Mouse (Mus musculus) heart, embryonic 14.5 days (tissue): ENCODE measurements around the gene 4921517D22Rik. TPM values are rescaled to one million over a fixed set of nuclear protein-coding genes. Genes with fewer than 3 reads are reported as not detected.
A peak's percentile ranks its signal among the peaks of the same experiment; 100 is the strongest.

ENCODE experiments used
- ATAC-seq: fragments of 200-750 bp; cut with Nextera tagmentation; 2 replicates; pipeline ENCODE4 v1.8.0; 2017; ENCODE audit warnings: low read depth, moderate TSS enrichment; ENCODE audit not compliant: insufficient number of reproducible peaks, insufficient read depth, low FRiP score
- H3K27ac ChIP-seq, 2 experiments: fragments of 200-500 bp in 1 of 2; fragments of 300-500 bp in 1 of 2; sonication (generic) in 1 of 2; replicated peaks in 1 of 2; 2 replicates each; pipeline ENCODE4 v1.5.1; 2012 to 2014; ENCODE audit warnings: low read depth in 2 of 2, low read length in 2 of 2, control low read depth in 1 of 2, mild to moderate bottlenecking in 1 of 2, mixed read lengths in 1 of 2; ENCODE audit not compliant: control insufficient read depth in 1 of 2, insufficient read depth in 1 of 2
- H3K27me3 ChIP-seq: fragments of 300-500 bp; sonication (generic); 2 replicates; pipeline ENCODE4 v1.6.1; 2014; ENCODE audit warnings: mild to moderate bottlenecking, low read length, control low read depth; ENCODE audit not compliant: control insufficient read depth, insufficient read depth
- H3K36me3 ChIP-seq: fragments of 300-500 bp; sonication (generic); 2 replicates; pipeline ENCODE4 v1.6.1; 2014; ENCODE audit warnings: mild to moderate bottlenecking, control low read depth, low read length, mixed read lengths; ENCODE audit not compliant: control insufficient read depth, insufficient read depth
- H3K4me1 ChIP-seq, 2 experiments: fragments of 200-500 bp in 1 of 2; fragments of 300-500 bp in 1 of 2; sonication (generic) in 1 of 2; 2 replicates each; pipeline ENCODE4 v1.6.1; 2012 to 2014; ENCODE audit warnings: low read length in 2 of 2, control low read depth in 1 of 2, mixed read lengths in 1 of 2; ENCODE audit not compliant: control insufficient read depth in 2 of 2, insufficient read depth in 2 of 2
- H3K4me2 ChIP-seq: fragments of 300-500 bp; sonication (generic); 2 replicates; pipeline ENCODE4 v1.6.1; 2014; ENCODE audit warnings: mild to moderate bottlenecking, low read length
- H3K4me3 ChIP-seq, 2 experiments: fragments of 200-500 bp in 1 of 2; fragments of 300-500 bp in 1 of 2; sonication (generic) in 1 of 2; 2 replicates each; pipeline ENCODE4 v1.5.1; 2012 to 2014; ENCODE audit warnings: low read length in 2 of 2, mild to moderate bottlenecking in 2 of 2, control low read depth in 1 of 2, low read depth in 1 of 2, moderate library complexity in 1 of 2; ENCODE audit not compliant: control insufficient read depth in 1 of 2, insufficient read depth in 1 of 2
- H3K9ac ChIP-seq: fragments of 300-500 bp; sonication (generic); 2 replicates; pipeline ENCODE4 v1.6.1; 2014; ENCODE audit warnings: mild to moderate bottlenecking, low read length
- H3K9me3 ChIP-seq: fragments of 300-500 bp; sonication (generic); 2 replicates; pipeline ENCODE4 v1.6.1; 2016; ENCODE audit warnings: low read length, control low read depth; ENCODE audit not compliant: control insufficient read depth
- WGBS: fragments of 180-500 bp; shearing (Covaris S2); extraction: QIAGEN DNeasy Blood & Tissue Kit; methylation state at CpG from one replicate; pipeline ENCODE4 v1.1.7; 2014; 5-methylcytosine and 5-hydroxymethylcytosine counted together
- polyA plus RNA-seq: library from polyadenylated mRNA; unstranded; fragments of >200 nt; fragmentation: Nextera tagmentation; extraction: Ambion mirVana; gene quantifications from 2 replicates; pipeline ENCODE4 v1.2.1, GENCODE M21; 2014

The 4921517D22Rik gene
- polyA plus RNA-seq, 1 experiment from 2014 or later: not detected

DNA sequence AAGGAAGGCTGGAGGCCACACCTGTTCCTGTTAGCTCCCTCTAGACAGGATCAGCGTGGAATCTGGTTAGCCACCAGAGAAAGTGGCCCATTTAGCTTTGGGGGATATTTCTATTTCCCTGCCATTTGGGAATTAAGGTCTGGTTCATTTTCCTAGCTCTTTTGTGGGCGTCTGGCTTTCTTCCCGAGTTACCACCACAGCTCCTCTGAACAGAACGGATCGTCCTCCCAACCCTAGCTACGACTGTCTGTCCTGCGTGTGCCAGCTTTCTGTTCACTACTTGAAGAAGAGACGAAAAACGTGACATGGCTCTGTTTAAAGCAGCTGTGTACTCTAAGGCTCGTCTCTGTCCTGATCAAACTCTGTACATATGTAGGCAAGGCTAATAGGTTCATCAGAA lies 24.0 kb downstream of the 4921517D22Rik start:
- peaks cover 7 to 16% of the 10 kb centered on the region in 2 experiments; a peak in 3 of 4 replicates for H3K4me1 ChIP-seq
- no peaks in the 10 kb centered on the region for H3K27me3 ChIP-seq
- no peaks in the 10 kb centered on the region for H3K9me3 ChIP-seq
- H3K4me2 ChIP-seq: no peak overlapping the region
- no peaks in the 10 kb centered on the region for H3K36me3 ChIP-seq
- no peak for ATAC-seq
- H3K9ac ChIP-seq: no peak overlapping the region
- no peak overlapping the region for H3K4me3 ChIP-seq
- H3K27ac ChIP-seq: no peak overlapping the region
- WGBS: 90% methylated on average over 10 of the region's 10 CpGs

DNA sequence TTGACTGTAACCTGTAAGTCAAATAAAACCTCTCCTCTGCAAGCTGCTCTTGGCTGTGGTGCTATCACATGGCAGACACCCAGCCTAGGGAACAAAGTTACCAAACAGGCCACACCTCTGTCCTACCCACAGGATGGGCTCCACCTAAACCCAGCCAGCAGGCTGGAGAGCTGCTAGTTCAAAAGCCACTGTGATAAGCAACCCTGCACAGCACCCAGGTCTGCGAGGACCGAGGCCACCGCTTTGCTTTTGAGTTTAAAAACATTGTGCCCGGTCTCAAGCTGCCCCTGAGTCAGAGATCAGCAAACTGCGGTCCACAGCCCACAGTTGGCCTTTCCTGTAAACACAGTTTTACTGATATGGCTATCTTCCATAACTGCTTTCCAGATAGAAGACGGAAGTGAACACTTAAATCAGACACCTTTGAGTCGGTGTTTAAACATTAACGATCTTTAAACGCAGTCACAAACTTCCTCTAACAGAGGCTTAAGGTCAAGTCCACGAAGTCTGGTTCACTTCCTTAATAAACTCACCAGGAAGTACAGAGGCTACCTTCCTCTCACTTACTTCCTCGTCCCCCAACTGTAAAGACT lies 25.3 kb downstream of the 4921517D22Rik start:
- Histone ChIP-seq H3K27me3 (no peaks in the 10 kb centered on the region), H3K36me3 (peaks cover 13% of the 10 kb centered on the region), H3K9me3 (no peaks in the 10 kb centered on the region), H3K9ac (no peak overlapping the region), H3K4me1 (peaks cover 6 to 9% of the 10 kb centered on the region in 2 experiments; a peak in 3 of 4 replicates), H3K27ac (peak overlapping the region; percentile 36 to 53; a peak in 3 of 4 replicates), H3K4me3 (no peak overlapping the region), H3K4me2 (peak overlapping the region; percentile 24; the same call in 1 of the 2 replicates)
- peak; percentile 69; the same call in 1 of the 2 replicates for ATAC-seq
- WGBS: 38% methylated on average over 11 of the region's 11 CpGs

DNA sequence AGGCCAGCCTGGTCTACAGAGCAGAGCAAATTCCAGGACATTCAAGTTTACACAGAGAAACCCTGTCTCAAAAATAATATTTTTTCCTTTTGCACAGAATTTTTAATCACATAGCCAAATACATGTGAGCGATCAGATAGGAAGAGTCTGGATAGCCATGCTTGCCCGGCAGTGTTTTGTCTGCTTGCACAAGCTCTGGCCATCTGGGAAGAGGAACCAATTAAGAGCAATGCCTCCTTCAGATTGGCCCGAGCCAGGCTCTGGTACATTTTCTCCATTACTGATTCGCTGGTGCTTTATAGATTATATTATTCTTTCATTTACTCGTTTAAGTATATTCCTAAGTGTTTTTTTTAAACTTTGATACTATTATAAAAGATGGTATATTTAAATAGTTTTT lies 26.1 kb downstream of the 4921517D22Rik start:
- no peak overlapping the region for H3K4me3 ChIP-seq
- no peaks in the 10 kb centered on the region for H3K9me3 ChIP-seq
- H3K4me2 ChIP-seq: no peak overlapping the region
- peaks cover 6 to 9% of the 10 kb centered on the region in 2 experiments; a peak in 3 of 4 replicates for H3K4me1 ChIP-seq
- ATAC-seq: no peak
- no peak overlapping the region for H3K27ac ChIP-seq
- no peak overlapping the region for H3K9ac ChIP-seq
- H3K27me3 ChIP-seq: no peaks in the 10 kb centered on the region
- 85% methylated on average over 5 of the region's 5 CpGs for WGBS
- H3K36me3 ChIP-seq: peaks cover 20% of the 10 kb centered on the region

DNA sequence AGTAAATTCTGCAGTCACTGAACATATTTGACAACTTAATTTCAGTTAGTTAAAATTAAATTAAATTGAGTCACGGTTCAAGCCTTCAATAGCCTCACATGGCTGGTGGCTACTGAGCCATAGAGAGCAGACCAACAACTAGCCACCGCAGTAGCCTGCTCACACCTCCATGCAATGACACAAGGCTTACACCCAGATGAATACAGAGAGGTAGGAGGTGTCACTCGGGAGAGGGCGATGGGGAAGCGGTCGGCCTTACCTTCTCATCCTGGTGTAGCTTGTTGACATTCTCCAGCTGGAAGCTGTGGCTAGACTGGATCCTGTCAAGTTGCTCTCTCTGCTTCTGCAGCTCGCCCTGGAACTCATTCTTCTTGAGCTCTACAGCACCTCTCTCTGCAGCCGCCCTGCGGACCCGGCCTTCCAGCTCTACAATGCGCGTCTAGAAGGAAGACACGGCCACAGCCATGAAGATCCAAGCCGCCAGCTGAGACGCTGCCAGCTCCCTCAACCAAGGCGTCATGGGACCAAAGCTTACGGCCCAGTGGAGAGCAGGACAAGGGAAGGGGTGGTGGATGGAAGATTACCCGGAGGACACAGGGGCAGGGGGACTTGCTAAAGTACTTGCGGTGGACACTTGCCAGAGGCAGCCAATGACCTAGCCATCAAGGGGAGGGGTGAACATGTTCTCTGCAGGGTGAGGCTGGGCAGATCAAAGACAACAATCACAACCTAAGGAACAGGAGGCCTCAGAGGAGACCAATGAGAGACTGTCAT lies 29.8 kb downstream of the 4921517D22Rik start:
- Histone ChIP-seq H3K27me3 (no peaks in the 10 kb centered on the region), H3K4me2 (no peak overlapping the region), H3K27ac (no peak overlapping the region), H3K4me1 (peaks cover 6 to 9% of the 10 kb centered on the region in 2 experiments; a peak in 3 of 4 replicates), H3K36me3 (peaks cover 30% of the 10 kb centered on the region), H3K4me3 (no peak overlapping the region), H3K9me3 (no peaks in the 10 kb centered on the region), H3K9ac (no peak overlapping the region)
- no peak for ATAC-seq
- 89% methylated on average over 19 of the region's 19 CpGs for WGBS

DNA sequence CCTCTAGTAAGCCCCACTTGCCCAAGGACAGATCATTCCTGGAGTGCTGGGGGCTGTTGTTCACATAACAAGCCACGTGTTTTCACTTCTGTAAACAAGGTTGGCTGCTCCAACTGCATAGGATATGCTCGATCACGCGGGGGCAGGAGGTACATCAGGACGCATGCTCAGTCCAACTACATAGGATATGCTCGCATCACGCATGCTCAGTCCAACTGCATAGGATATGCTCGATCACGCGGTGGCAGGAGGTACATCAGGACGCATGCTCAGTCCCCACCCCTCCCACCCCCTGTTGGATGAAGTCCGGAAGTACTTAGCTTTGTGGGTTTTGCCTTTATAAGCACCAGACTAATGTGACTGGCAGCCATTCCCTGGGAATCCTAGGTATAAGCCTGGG lies 31.9 kb downstream of the 4921517D22Rik start:
- WGBS: 97% methylated on average over 12 of the region's 12 CpGs
- Histone ChIP-seq H3K36me3 (peaks cover 30% of the 10 kb centered on the region), H3K27me3 (no peaks in the 10 kb centered on the region), H3K9me3 (no peaks in the 10 kb centered on the region), H3K27ac (no peak overlapping the region), H3K4me1 (peaks cover 0 to 2% of the 10 kb centered on the region in 2 experiments; a peak in 1 of 4 replicates), H3K4me3 (no peak overlapping the region), H3K4me2 (no peak overlapping the region), H3K9ac (no peak overlapping the region)
- ATAC-seq: no peak

DNA sequence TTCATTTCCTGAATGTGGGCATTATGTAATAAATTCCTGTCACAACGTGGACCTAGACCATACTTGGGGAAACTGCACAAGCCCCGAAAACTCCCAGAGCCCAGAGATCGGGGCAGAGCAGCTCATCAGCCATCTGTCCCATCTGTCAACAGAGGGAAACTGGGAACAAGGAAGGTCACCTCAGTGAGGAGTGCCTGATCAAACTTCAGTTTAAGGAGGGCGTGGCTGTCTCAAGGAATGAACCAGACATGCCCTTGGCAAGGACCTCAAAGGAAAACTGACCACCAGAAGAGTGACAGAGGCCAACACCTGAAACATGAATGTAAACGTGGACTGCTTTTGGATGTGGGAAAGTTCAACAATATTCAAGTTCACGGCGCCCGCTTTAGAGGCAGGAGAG lies 32.5 kb downstream of the 4921517D22Rik start:
- no peaks in the 10 kb centered on the region for H3K9me3 ChIP-seq
- H3K4me1 ChIP-seq: peaks cover 0 to 7% of the 10 kb centered on the region in 2 experiments; a peak in 2 of 4 replicates
- 94% methylated on average over 8 of the region's 8 CpGs for WGBS
- no peaks in the 10 kb centered on the region for H3K27me3 ChIP-seq
- no peak overlapping the region for H3K27ac ChIP-seq
- H3K4me3 ChIP-seq: no peak overlapping the region
- ATAC-seq: no peak
- no peak overlapping the region for H3K4me2 ChIP-seq
- peaks cover 30% of the 10 kb centered on the region for H3K36me3 ChIP-seq
- H3K9ac ChIP-seq: no peak overlapping the region

DNA sequence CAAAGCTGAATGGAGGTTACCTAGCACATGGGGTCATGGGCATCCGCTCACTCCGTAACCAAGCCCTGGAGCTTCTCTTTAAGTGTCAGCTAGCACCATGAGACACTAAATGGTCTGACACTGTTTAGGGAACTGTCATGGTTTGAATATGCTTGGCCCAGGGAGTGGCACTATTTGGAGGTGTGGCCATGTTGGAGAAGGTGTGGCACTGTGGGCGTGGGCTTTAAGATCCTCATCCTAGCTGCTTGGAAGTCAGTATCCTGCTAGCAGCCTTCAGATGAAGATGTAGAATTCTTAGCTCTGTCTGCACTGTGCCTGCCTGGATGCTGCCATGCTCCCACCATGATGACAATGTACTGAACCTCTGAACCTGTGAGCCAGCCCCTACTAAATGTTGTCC lies 33.5 kb downstream of the 4921517D22Rik start:
- Histone ChIP-seq H3K4me2 (no peak overlapping the region), H3K9me3 (no peaks in the 10 kb centered on the region), H3K4me3 (no peak overlapping the region), H3K27me3 (no peaks in the 10 kb centered on the region), H3K36me3 (peaks cover 30% of the 10 kb centered on the region), H3K27ac (no peak overlapping the region), H3K4me1 (peaks cover 0 to 9% of the 10 kb centered on the region in 2 experiments; a peak in 2 of 4 replicates), H3K9ac (no peak overlapping the region)
- whole genome bisulfite sequencing: 88% methylated on average over 3 of the region's 3 CpGs
- no peak for ATAC-seq
